Mouse (Mus musculus) liver, embryonic 14.5 days (tissue): ENCODE data around the gene Hnrnpa2b1. TPM values are rescaled to one million over a fixed set of nuclear protein-coding genes. Genes with fewer than 3 reads are reported as not detected.

Experiments
- ATAC-seq: fragments of 200-750 bp; cut with Nextera tagmentation; 2 replicates; pipeline ENCODE4 v1.8.0; 2017; ENCODE audit warnings: moderate number of reproducible peaks, mild to moderate bottlenecking, moderate library complexity; ENCODE audit not compliant: insufficient read depth
- DNase-seq, 3 experiments: peaks; one replicate each; pipeline ENCODE4 v3.0.0-alpha.2; 2012 to 2013; ENCODE audit warnings: low read depth in 3 of 3, low spot score in 3 of 3
- H3K27ac ChIP-seq: fragments of 300-500 bp; sonication (generic); 2 replicates; pipeline ENCODE4 v1.5.1; 2014; ENCODE audit warnings: moderate library complexity, mild to moderate bottlenecking, control low read depth, inconsistent platforms
- H3K27me3 ChIP-seq: fragments of 300-500 bp; sonication (generic); 2 replicates; pipeline ENCODE4 v1.6.1; 2014; ENCODE audit warnings: mild to moderate bottlenecking, low read length, moderate library complexity; ENCODE audit not compliant: control insufficient read depth, insufficient read depth
- H3K36me3 ChIP-seq: fragments of 300-500 bp; sonication (generic); replicated peaks from 2 replicates; pipeline ENCODE4 v1.6.1; 2014; ENCODE audit warnings: low read depth; ENCODE audit not compliant: control insufficient read depth, insufficient read depth
- H3K4me1 ChIP-seq, 2 experiments: fragments of 200-500 bp in 1 of 2; fragments of 300-500 bp in 1 of 2; sonication (generic) in 1 of 2; replicated peaks; 2 replicates each; pipeline ENCODE4 v1.6.1; 2012 to 2014; ENCODE audit warnings: antibody characterized with exemption in 1 of 2, inconsistent platforms in 1 of 2, low read length in 1 of 2; ENCODE audit not compliant: control insufficient read depth in 2 of 2, insufficient read depth in 2 of 2
- H3K4me2 ChIP-seq: fragments of 300-500 bp; sonication (generic); 2 replicates; pipeline ENCODE4 v1.6.1; 2014; ENCODE audit warnings: low read depth, mild to moderate bottlenecking, control low read depth, moderate library complexity
- H3K4me3 ChIP-seq, 2 experiments: fragments of 200-500 bp in 1 of 2; fragments of 300-500 bp in 1 of 2; sonication (generic) in 1 of 2; 2 replicates each; pipeline ENCODE4 v1.5.1; 2012 to 2014; ENCODE audit warnings: low read depth in 2 of 2, low read length in 2 of 2, mild to moderate bottlenecking in 2 of 2, control low read depth in 1 of 2, inconsistent platforms in 1 of 2, moderate library complexity in 1 of 2; ENCODE audit not compliant: insufficient read depth in 1 of 2
- H3K9ac ChIP-seq: fragments of 300-500 bp; sonication (generic); replicated peaks from 2 replicates; pipeline ENCODE4 v1.6.1; 2014; ENCODE audit warnings: mild to moderate bottlenecking, control low read depth, moderate library complexity
- H3K9me3 ChIP-seq: fragments of 300-500 bp; sonication (generic); 2 replicates; pipeline ENCODE4 v1.6.1; 2016; ENCODE audit warnings: low read length, mixed read lengths; ENCODE audit not compliant: control insufficient read depth
- CTCF ChIP-seq: IDR thresholded peaks from 2 replicates; pipeline ENCODE4 v1.5.1; 2016; ENCODE audit warnings: antibody characterized with exemption, low read depth, control low read depth
- EP300 ChIP-seq: IDR thresholded peaks from 2 replicates; pipeline ENCODE4 v1.6.1; 2016; ENCODE audit warnings: antibody characterized with exemption, low read depth
- WGBS: fragments of 180-500 bp; shearing (Covaris S2); extraction: QIAGEN DNeasy Blood & Tissue Kit; methylation state at CpG from one replicate; pipeline ENCODE4 v1.1.7; 2014; ENCODE audit not compliant: insufficient replicate concordance; 5-methylcytosine and 5-hydroxymethylcytosine counted together
- polyA plus RNA-seq, 2 experiments: library from polyadenylated mRNA; depleted of rRNA in 1 of 2; stranded (reverse) in 1 of 2; unstranded in 1 of 2; fragments of >200 nt; fragmentation: Nextera tagmentation in 1 of 2; extraction: Ambion mirVana in 1 of 2; gene quantifications; 2 replicates each; pipeline versions ENCODE4 v1.2.1 to v1.2.3; 2012 to 2014

Hnrnpa2b1 gene
- polyA plus RNA-seq, 2 experiments: 462 to 684 TPM

DNA sequence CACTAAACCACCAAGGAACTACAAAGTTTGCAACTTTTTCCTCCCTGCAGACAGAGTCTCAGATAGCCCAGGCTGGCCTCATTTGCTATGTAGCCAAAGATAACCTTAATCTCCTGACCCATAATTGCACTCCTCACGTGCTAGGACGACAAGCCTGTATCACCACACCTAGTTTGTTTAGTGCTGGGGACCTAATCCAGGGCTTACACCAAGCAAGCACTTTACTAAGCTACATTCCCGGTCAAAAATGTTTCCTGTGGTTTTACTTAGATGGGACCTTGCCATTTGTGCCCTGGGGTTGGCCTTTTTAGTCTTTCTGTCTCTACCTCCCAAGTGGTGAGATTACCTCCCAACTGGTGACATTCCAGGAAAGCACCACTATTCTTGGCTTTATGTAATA, 14.7 kb downstream of the Hnrnpa2b1 start:
- no peak overlapping the region for H3K4me2 ChIP-seq
- no peaks in the 10 kb centered on the region for H3K27me3 ChIP-seq
- ATAC-seq (no peak), DNase-seq (no peak)
- no peaks in the 10 kb centered on the region for H3K9me3 ChIP-seq
- no peak for TF ChIP-seq CTCF
- no peak for TF ChIP-seq EP300
- WGBS: 15% methylated on average over 3 of the region's 3 CpGs
- H3K9ac ChIP-seq: no peak overlapping the region
- H3K4me3 ChIP-seq: no peak overlapping the region
- H3K27ac ChIP-seq: no peak overlapping the region
- peaks cover 0 to 4% of the 10 kb centered on the region in 2 experiments; a peak in 1 of 4 replicates for H3K4me1 ChIP-seq
- peaks cover 20% of the 10 kb centered on the region for H3K36me3 ChIP-seq

DNA sequence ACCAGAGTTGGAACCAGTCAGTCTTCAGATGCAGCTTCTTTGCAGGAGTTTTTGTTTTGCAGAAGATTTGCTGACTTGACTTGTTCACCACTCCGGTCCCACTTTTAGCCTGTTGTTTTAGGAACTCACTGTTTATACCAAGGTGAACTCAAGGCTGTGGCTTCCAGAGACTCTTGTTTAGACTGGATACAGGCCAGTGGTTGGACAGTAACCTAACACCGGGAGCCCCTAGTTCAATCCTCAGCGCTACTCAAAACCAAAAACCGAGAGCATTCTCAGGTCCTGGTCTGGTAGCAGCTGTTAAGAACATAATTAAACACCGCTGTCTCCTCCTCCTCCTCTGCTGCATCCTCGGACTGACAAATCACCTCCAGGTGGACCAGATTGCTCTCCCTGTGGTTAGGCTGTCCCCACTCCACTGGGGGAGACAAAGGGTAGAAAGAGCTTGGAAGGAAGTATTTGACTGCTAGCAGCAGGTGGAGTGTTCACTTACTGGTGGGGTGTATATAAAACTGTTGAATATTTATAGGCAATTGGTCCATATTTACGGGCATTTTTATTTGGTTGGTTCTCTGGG, 16.7 kb downstream of the Hnrnpa2b1 start:
- ATAC-seq: no peak
- H3K27me3 ChIP-seq: no peaks in the 10 kb centered on the region
- no peak for TF ChIP-seq EP300
- TF ChIP-seq CTCF: no peak

DNA sequence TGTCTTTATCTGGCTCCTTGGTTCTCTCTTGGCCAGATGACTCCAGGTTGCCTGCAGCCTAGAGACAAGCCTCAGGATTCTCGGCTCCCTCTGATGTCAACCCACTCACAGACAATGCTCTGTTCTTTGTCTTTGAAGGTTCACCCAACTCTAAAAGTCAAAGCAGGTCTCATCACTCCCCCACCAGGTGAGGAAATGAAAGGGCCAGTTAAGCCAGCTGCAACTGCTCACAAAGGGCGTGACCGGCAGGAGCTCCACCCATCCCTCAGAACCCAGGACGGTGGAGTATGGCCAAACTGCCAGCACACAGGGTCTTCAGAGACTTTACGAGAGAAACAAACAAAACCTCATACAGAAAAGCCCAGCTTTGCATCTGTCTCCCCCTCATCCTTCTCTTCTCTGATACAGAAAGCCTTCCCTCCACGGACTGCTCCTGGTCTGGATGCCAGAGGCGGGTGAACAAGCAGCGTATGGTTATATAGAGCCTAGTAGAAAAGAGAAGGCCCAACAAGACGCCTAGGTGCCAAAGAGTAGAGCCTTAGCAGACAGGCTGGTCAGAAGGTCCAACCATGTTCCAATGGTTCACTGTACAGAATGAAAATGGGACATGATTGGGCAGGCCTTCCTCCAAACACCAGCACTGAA, 27.4 kb downstream of the Hnrnpa2b1 start:
- ATAC-seq (no peak), DNase-seq (no peak)
- Histone ChIP-seq H3K4me1 (no peaks in the 10 kb centered on the region), H3K9ac (no peak overlapping the region), H3K27ac (no peak overlapping the region), H3K36me3 (no peaks in the 10 kb centered on the region), H3K9me3 (no peaks in the 10 kb centered on the region), H3K4me3 (no peak overlapping the region), H3K27me3 (peaks cover 3% of the 10 kb centered on the region), H3K4me2 (no peak overlapping the region)
- TF ChIP-seq EP300 (no peak), CTCF (no peak)
- WGBS: 47% methylated on average over 9 of the region's 9 CpGs

More for the DNA sequence above, 16.7 kb downstream of the Hnrnpa2b1 start:
- no peak for DNase-seq
- WGBS: 67% methylated on average over 7 of the region's 7 CpGs
- peaks cover 0 to 4% of the 10 kb centered on the region in 2 experiments; a peak in 1 of 4 replicates for H3K4me1 ChIP-seq
- H3K9me3 ChIP-seq: no peaks in the 10 kb centered on the region
- no peak overlapping the region for H3K27ac ChIP-seq
- no peak overlapping the region for H3K9ac ChIP-seq
- no peak overlapping the region for H3K4me3 ChIP-seq
- H3K4me2 ChIP-seq: no peak overlapping the region
- H3K36me3 ChIP-seq: peaks cover 9% of the 10 kb centered on the region

GRCm38 (mm10) chr6:51438826-51439330, 30.8 kb downstream of the Hnrnpa2b1 start:
- ATAC-seq (no peak), DNase-seq (no peak)
- Histone ChIP-seq H3K27ac (no peak overlapping the region), H3K36me3 (no peaks in the 10 kb centered on the region), H3K9ac (no peak overlapping the region), H3K4me3 (no peak overlapping the region), H3K27me3 (peaks cover 23% of the 10 kb centered on the region), H3K4me2 (no peak overlapping the region), H3K4me1 (no peaks in the 10 kb centered on the region), H3K9me3 (no peaks in the 10 kb centered on the region)
- TF ChIP-seq EP300: no peak
- no peak for TF ChIP-seq CTCF
- WGBS: 72% methylated on average over 9 of the region's 9 CpGs

DNA sequence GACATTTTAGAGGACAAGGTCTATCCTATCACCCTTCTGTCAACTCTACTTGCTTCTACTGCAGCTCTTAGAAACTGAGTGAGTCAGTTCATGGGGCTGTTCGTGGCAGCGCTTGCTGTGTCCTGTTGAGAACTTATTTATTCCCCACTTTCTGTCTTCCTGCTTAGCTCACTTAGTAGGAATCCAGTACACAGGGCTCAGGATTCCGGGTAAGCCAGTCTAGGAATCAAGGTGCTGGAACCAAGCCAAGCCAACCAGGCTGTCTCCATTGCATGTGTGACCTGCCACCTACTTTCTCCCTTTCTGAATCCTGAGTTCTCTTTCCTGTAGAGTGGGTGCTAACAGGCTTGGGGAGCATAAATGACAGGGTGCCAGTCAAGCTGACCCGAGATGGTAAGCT, 32.0 kb downstream of the Hnrnpa2b1 start:
- H3K27me3 ChIP-seq: peaks cover 35% of the 10 kb centered on the region
- DNase-seq (no peak), ATAC-seq (no peak)
- H3K9me3 ChIP-seq: no peaks in the 10 kb centered on the region
- TF ChIP-seq CTCF (no peak), EP300 (no peak)
- no peak overlapping the region for H3K27ac ChIP-seq
- H3K36me3 ChIP-seq: no peaks in the 10 kb centered on the region
- H3K4me3 ChIP-seq: no peak overlapping the region
- peaks cover 0 to 4% of the 10 kb centered on the region in 2 experiments; a peak in 2 of 4 replicates for H3K4me1 ChIP-seq
- no peak overlapping the region for H3K9ac ChIP-seq
- WGBS: 55% methylated on average over 4 of the region's 4 CpGs
- H3K4me2 ChIP-seq: no peak overlapping the region
